Mouse (Mus musculus) lung, postnatal 25 days (tissue): ENCODE data around the gene Klrb1b.
A peak's percentile ranks its signal among the peaks of the same experiment; 100 is the strongest.
"Not testable (repeated sequence)": the region's sequence is repeated elsewhere in the genome, so short reads cannot be mapped to it uniquely, and the experiment has no call there.

Experiments
- DNase-seq: peaks from one replicate; pipeline ENCODE4 v3.0.0; 2022; ENCODE audit warnings: low spot score

Klrb1b gene

DNA sequence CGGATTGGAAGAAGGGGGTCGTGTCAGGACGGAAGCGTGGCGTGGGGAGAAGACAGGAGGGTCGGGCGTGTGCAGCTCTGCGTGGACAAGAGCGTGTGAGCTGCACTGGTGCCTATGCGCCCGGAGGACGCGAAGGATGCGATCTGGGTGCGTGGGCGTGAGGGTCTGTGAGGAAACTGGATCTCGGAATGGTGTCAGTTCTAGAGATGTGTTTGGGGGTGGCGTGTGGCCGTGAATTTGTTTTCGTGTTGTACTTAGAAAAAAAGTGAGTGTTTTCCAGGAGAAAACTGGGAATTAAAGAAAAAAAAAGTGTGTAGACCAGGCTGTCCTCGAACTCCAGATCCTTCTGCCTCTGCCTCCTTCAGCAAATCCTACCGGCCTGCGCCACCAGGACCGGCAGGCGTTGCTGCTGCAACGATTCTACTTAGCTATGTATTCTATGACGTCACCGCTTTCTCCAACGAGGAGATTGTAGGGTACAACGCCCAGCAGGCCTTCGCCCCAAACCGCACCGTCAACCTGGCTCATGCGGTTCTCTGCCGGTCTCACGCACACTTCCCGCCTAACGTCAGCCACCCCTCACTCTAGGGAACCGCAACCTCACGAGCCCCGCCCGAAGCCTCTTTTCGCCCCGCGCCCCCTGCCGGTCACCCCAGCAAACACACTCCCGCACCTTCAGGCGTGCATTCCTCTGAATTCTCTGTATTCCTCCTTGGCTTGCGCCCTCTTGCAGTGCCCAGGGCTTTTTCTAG lies 26.8 kb downstream of the Klrb1b start:
- peak; percentile 89 for DNase-seq

- peak; percentile 81 for DNase-seq
These were observed 27.4 kb downstream of the Klrb1b start for GRCm38 (mm10) chr6:128798772-128799143.

- peak; percentile 29 for DNase-seq
These were observed 28.0 kb downstream of the Klrb1b start for GRCm38 (mm10) chr6:128797936-128798771.

DNA sequence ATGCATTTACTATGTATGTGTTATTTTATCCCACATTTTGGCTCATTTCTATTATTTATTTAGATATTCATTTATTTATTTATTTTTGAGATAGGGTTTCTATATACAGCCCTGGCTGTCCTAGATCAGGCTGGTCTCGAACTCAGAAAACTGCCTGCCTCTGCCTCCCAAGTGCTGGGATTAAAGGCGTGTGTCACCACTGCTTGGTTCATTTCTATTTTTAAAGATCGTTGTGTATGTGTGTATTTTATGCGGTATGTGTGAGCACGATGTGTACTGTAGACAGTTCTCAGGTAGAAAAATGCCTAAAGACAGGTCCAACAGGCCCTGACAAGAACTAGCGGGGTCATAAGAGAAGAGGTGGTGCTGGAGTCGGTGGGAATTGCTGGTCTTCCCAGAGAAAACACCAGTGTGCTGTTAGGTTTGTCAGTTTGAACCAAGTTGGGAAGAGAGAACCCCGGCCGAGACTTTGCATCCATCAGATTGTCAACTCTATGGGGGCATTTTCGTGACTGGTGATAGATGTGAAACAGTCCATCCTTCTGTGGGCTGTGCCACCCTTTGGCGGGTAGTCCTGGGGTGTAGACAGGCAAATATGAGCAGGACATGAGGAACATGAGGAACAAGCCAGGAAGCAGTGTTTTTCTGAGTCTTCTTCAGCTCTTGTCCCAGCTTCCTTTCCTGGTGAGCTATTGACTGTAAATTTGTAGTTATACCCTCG lies 28.8 kb downstream of the Klrb1b start:
- no peak for DNase-seq

DNA sequence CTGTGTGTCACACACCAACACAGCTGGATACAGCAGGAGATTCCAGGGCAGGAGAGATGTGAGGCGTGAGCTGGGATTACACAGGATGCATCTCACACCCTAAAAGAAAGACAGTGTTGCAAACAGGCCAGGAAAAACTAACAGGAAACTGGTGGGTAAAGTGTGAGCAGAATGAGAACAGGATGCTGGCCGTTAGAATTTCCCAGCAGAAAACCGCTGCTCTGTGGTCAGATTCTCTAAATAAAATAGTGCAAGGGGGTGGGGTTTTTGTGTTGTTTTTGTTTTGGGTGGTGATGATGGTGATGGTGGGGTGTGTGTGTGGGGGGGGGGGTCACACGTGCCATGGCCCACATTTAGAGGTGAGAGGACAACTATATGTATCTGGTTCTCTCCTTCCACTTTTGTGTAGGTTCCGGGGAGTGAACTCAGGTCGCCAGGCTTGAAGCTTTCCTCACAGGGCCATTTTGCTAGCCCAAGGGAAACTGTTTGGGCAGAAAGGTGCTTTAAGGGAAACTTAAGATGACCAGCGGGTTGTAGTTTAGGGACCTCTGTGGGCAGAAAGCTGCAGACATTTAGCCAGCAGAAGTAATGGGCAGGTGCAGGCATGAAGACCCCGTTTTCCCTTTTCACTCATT lies 29.7 kb downstream of the Klrb1b start:
- DNase-seq, result no peak

GRCm38 (mm10) chr6:128793734-128794133 lies 32.4 kb downstream of the Klrb1b start:
- no peak for DNase-seq

GRCm38 (mm10) chr6:128790491-128790994 lies 35.6 kb downstream of the Klrb1b start:
- DNase-seq, result not testable (repeated sequence)

- DNase-seq, result no peak
These were observed 37.0 kb downstream of the Klrb1b start, which contains the start of gene Klrb1c for GRCm38 (mm10) chr6:128789115-128789514. Klrb1c (minus strand) TSS chr6:128789215.

GRCm38 (mm10) chr6:128788517-128788916 lies 37.6 kb downstream of the Klrb1b start:
- DNase-seq, result no peak

GRCm38 (mm10) chr6:128786396-128786795 lies 39.7 kb downstream of the Klrb1b start:
- DNase-seq, result not testable (repeated sequence)

DNA sequence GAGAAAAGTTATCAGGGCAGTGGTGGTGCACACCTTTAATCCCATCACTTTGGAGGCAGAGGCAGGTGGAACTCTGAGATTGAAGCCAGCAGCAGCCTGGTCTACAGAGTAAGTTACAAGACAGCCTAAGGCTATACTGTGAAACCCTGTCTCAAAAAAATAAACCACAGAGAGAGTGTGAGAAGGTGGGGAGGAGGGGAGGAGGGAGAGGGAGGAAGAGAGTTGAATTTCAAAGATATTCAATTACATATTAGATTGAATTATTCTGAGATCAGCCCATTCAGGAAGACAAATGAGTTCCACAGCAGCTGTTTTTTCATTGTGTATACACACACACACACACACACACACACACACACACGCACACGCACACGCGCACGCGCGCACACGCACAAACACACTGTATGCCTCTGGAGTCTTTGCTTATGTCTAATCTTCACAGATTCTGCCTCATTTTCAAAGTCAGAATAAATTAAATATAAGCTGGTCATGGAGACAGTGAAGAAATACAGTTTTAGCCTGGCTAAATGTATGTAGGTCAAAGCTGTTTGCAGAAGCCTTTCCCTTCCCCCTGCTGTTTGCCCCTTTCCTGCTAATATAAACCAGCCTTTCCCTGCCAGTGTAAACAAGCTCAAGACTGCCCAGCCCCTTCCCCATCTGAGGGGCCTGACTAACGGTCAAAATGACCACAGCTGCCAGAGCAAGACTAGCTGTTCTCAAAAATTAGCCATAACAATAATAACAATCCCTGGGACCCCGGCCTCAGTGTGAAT lies 56.5 kb downstream of the Klrb1b start:
- DNase-seq, result no peak

DNA sequence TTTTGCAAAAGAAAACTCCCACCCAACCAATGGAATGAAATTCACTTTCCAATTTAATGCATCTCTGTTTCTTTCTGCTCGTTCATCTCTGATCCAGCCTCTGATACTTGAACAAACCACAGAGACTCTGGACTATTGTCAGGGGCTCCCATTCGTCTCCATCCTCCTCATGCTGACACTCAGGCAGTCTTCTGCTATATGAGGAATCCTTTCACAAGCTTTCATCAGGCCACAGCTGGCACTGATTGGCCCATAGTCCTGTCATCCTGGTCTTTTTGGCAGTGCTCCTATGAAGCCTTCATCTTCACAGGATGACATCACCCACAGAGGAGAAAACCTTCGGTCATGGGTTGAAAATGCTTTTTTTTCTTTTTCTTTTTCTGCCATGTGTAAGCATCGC lies 58.1 kb downstream of the Klrb1b start:
- DNase-seq, result no peak

DNA sequence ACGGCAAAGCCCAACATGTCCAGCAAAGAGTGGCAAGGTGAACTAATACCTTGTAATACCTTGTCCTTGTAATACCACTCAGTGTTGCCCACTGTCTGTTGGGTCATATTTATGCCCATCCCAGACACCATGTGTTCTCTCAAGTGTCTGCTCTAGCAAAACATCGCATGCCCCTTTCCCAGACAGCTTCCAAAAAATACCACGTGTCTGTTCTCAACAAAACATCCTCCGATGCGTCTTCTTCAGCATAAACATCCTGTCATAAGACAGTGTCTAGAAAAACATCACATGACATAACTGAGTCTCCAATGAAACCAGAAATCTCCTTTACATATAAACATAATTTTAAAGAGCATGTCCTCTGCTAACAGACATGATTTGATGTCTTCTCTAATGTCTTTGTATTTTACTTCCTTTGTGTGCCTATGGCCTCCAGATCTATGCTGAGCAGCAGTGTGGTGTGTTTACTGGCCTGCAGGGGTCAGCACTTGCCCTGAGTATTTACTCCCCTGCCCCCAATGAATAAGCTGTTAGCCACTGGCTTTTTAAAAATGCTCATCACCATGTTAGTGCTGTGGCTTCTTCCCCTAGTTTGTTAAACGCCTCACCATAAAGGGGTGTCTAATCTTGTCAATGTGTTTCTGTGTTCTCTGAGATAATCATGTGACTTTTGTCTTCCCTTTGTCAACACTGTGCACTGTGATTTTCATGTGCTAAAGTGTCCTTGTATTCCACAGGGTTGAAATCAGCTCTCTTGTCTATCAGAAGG lies 59.5 kb downstream of the Klrb1b start:
- peak; percentile 60 for DNase-seq

GRCm38 (mm10) chr6:128765211-128765610 lies 60.9 kb downstream of the Klrb1b start:
- DNase-seq, result no peak

- DNase-seq, result no peak
These were observed 61.5 kb downstream of the Klrb1b start for GRCm38 (mm10) chr6:128764598-128764997.

- peak; percentile 98 for DNase-seq
These were observed 62.2 kb downstream of the Klrb1b start for GRCm38 (mm10) chr6:128763736-128764523.
